Mouse (Mus musculus): ENCODE data around the gene Phox2a.

DNA sequence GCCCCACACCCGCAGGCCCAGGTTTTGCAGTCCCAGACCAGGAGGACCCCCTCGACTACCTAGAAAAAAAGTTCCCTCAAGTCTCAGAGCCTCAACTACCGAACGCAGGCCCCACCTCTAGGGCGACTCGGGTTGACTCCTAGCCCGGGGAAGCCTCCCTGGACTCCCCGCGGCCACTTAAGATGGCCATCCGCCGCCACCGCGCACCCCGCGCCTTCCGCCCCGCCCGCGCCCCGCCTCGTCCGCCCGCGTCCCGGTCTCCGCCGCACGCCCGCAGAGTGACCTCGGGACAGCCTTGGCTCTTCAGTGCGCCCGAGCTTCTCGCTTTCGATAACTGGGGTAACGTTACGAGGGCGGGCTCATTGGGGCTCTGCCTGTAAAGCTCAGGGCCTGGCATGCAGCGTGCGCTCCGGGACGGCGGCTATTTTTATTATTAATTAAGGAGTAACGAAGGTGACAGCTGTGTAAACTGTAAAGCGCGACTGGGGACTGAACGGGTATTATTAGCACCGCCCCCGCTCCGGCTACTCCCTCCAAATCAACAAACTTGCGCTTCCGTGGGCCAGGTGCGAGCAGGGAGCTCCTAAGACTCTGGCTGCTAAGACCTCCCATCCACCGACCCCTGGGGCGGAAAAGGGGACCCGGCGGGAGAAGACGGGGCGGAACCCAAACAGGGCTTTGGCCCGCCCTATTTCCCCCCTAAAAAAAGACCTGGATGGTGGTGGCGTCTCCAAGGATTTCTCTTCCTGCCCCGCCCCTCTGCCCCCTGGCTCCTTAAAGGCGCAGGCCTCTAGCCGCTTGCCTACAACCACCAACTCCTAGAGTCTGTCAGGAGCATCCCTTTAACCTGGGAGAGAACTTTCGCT, 19.7 kb downstream of the Phox2a start, which contains the start of gene Inppl1:
- TF ChIP-seq FLI1 (IDR thresholded peaks at IDR 0.05; ENCODE audit: low read length) (no peak), GATA1 (IDR thresholded peaks at IDR 0.05; ENCODE audit: borderline replicate concordance, low read length) (no peak)

Data from megakaryocyte, embryonic 14.5 days (primary cell).